In the genomic region with DNA sequence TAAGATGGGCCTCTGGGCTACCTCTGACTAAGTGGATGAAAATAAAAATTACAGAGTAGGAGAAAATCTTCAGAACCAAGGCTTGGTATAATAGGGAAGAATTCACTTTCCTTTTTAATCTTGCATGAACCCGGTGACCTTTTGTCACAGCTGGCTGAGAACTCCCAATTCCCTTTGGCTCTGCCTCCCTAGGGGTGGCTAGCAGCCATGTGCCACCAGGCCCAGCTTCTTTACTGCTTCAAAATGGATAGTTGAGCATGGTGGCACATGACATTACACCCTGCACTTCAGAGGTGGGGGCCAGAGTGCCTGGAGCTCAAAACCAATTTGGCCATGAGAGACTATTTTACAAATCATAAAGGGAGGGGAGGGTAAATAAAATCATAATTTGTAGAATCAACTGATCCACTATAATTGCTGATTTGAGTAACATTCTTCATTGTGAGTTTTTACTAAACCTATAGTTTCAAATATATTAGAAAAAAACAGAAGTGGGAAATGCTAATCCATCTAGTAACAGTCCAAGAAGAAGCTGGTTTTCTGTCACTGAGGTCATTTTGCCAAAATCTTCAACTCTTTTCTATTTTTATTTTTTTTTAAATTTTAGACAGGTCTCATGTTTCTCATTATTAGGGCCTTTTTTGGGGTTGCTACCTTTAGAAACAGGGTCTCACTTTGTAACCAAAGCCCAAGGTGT, we compare ENCODE assay signal across 27 mouse cellular contexts.
"Had no signal": no experiment of that assay in that cellular context is flagged by ENCODE, and none has a peak within 500 bp of the region (broad histone marks: within the 10 kb centered on the region; RNA-seq: fewer than 3 reads in every experiment).

No protein-coding gene starts in this region.

- H3K4me3 ChIP-seq: gastrocnemius, adult 2 months; heart, adult 2 months; hindbrain, embryonic 10.5 days; hindbrain, embryonic 12.5 days; kidney, embryonic 15.5 days; layer of hippocampus, adult 2 months; left cerebral cortex, adult 2 months; limb, embryonic 10.5 days; limb, embryonic 12.5 days; liver, embryonic 13.5 days; liver, embryonic 15.5 days had no signal

- H3K4me1 ChIP-seq: hindbrain, embryonic 12.5 days; limb, embryonic 10.5 days; limb, embryonic 12.5 days had no signal

- H3K4me2 ChIP-seq: heart, embryonic 11.5 days; hindbrain, embryonic 12.5 days; hindbrain, embryonic 14.5 days; kidney, embryonic 15.5 days; limb, embryonic 12.5 days; liver, embryonic 13.5 days; liver, embryonic 15.5 days had no signal

- DNase-seq: gastrocnemius, adult 2 months; gastrocnemius, postnatal 10 days; gastrocnemius, postnatal 25 days; heart, adult 2 months; heart, postnatal 10 days; heart, postnatal 4 days; kidney, adult 11 months; kidney, adult 2 months; kidney, adult 9 months; kidney, postnatal 25 days; kidney, postnatal 4 days; liver; liver, embryonic 13.5 days; liver, postnatal 0 days had no signal

- H3K9ac ChIP-seq: hindbrain, embryonic 12.5 days; hindbrain, embryonic 14.5 days; kidney, embryonic 15.5 days; limb, embryonic 12.5 days; liver, embryonic 13.5 days; liver, embryonic 15.5 days; liver, postnatal 0 days had no signal

- H3K27me3 ChIP-seq: hindbrain, embryonic 12.5 days; kidney, embryonic 15.5 days; limb, embryonic 12.5 days; liver, embryonic 13.5 days; liver, embryonic 15.5 days had no signal

- H3K27ac ChIP-seq: gastrocnemius, adult 2 months; heart, adult 2 months; hindbrain, embryonic 10.5 days; hindbrain, embryonic 12.5 days; hindbrain, embryonic 14.5 days; kidney, embryonic 15.5 days; layer of hippocampus, adult 2 months; left cerebral cortex, adult 2 months; limb, embryonic 10.5 days; limb, embryonic 12.5 days; liver, embryonic 13.5 days; liver, embryonic 15.5 days had no signal

- H3K9me3 ChIP-seq: hindbrain, embryonic 10.5 days; hindbrain, embryonic 12.5 days; kidney, embryonic 15.5 days; limb, embryonic 10.5 days; limb, embryonic 12.5 days; liver, embryonic 13.5 days; liver, embryonic 15.5 days had no signal

- ATAC-seq: hindbrain, embryonic 16.5 days; inflammation-experienced regulatory T-cells, adult 6 months; intestine, embryonic 16.5 days; liver, postnatal 0 days had no signal
